Mouse (Mus musculus) forebrain, embryonic 14.5 days (tissue): ENCODE measurements around the gene Rcor1. TPM values are rescaled to one million over a fixed set of nuclear protein-coding genes. Genes with fewer than 3 reads are reported as not detected.

Source experiments
- ATAC-seq: fragments of 200-750 bp; cut with Nextera tagmentation; 2 replicates; pipeline ENCODE4 v1.8.0; 2017; ENCODE audit warnings: mild to moderate bottlenecking, moderate library complexity
- DNase-seq: peaks from one replicate; pipeline ENCODE4 v3.0.0-alpha.2; 2015; ENCODE audit warnings: low spot score
- H3K27ac ChIP-seq: fragments of 300-500 bp; sonication (generic); 2 replicates; pipeline ENCODE4 v1.5.1; 2014; ENCODE audit warnings: low read depth, mild to moderate bottlenecking, control low read depth, low read length, moderate library complexity
- H3K27me3 ChIP-seq: fragments of 300-500 bp; sonication (generic); replicated peaks from 2 replicates; pipeline ENCODE4 v1.6.1; 2014; ENCODE audit warnings: low read length, control low read depth, mixed read lengths; ENCODE audit not compliant: control insufficient read depth, insufficient read depth
- H3K36me3 ChIP-seq: fragments of 300-500 bp; sonication (generic); 2 replicates; pipeline ENCODE4 v1.6.1; 2014; ENCODE audit warnings: low read length, control low read depth; ENCODE audit not compliant: control insufficient read depth, insufficient read depth
- H3K4me1 ChIP-seq: fragments of 300-500 bp; sonication (generic); 2 replicates; pipeline ENCODE4 v1.6.1; 2014; ENCODE audit warnings: antibody characterized with exemption, low read length, control low read depth; ENCODE audit not compliant: control insufficient read depth, insufficient read depth
- H3K4me2 ChIP-seq: fragments of 300-500 bp; sonication (generic); 2 replicates; pipeline ENCODE4 v1.6.1; 2014; ENCODE audit warnings: mild to moderate bottlenecking, control low read depth, low read length
- H3K4me3 ChIP-seq: fragments of 300-500 bp; sonication (generic); 2 replicates; pipeline ENCODE4 v1.5.1; 2014; ENCODE audit warnings: low read depth, low read length, control low read depth
- H3K9ac ChIP-seq: fragments of 300-500 bp; sonication (generic); 2 replicates; pipeline ENCODE4 v1.6.1; 2014; ENCODE audit warnings: mild to moderate bottlenecking, low read length, control low read depth, moderate library complexity
- H3K9me3 ChIP-seq: fragments of 300-500 bp; sonication (generic); replicated peaks from 2 replicates; pipeline ENCODE4 v1.6.1; 2016; ENCODE audit warnings: low read length, control low read depth, mixed read lengths; ENCODE audit not compliant: control insufficient read depth
- WGBS: fragments of 180-500 bp; shearing (Covaris S2); extraction: QIAGEN DNeasy Blood & Tissue Kit; methylation state at CpG from one replicate; pipeline ENCODE4 v1.1.7; 2014; 5-methylcytosine and 5-hydroxymethylcytosine counted together
- polyA plus RNA-seq: library from polyadenylated mRNA; unstranded; fragments of >200 nt; fragmentation: Nextera tagmentation; extraction: Ambion mirVana; gene quantifications from 2 replicates; pipeline ENCODE4 v1.2.1, GENCODE M21; 2014

Rcor1 gene
- polyA plus RNA-seq, 1 experiment from 2014 or later = 8.5 TPM

GRCm38 (mm10) chr12:110998092-110998491 lies 41.1 kb upstream of the Rcor1 start:
- 97% methylated on average over 11 of the region's 11 CpGs for WGBS
- H3K4me2 ChIP-seq = no peak overlapping the region
- no peak overlapping the region for H3K27ac ChIP-seq
- H3K36me3 ChIP-seq = no peaks in the 10 kb centered on the region
- H3K4me3 ChIP-seq = no peak overlapping the region
- no peaks in the 10 kb centered on the region for H3K4me1 ChIP-seq
- no peaks in the 10 kb centered on the region for H3K27me3 ChIP-seq
- no peak for ATAC-seq
- no peak overlapping the region for H3K9ac ChIP-seq
- H3K9me3 ChIP-seq = no peaks in the 10 kb centered on the region
- DNase-seq = no peak

GRCm38 (mm10) chr12:110999820-111000219 lies 39.3 kb upstream of the Rcor1 start:
- Histone ChIP-seq H3K9me3 (no peaks in the 10 kb centered on the region), H3K27me3 (no peaks in the 10 kb centered on the region), H3K27ac (no peak overlapping the region), H3K36me3 (no peaks in the 10 kb centered on the region), H3K9ac (no peak overlapping the region), H3K4me3 (no peak overlapping the region), H3K4me1 (no peaks in the 10 kb centered on the region), H3K4me2 (no peak overlapping the region)
- WGBS = 80% methylated on average over 2 of the region's 2 CpGs
- DNase-seq (no peak), ATAC-seq (no peak)

- no peaks in the 10 kb centered on the region for H3K4me1 ChIP-seq
- no peaks in the 10 kb centered on the region for H3K27me3 ChIP-seq
- DNase-seq (no peak), ATAC-seq (no peak)
- no peak overlapping the region for H3K4me2 ChIP-seq
- 93% methylated on average over 7 of the region's 7 CpGs for WGBS
- H3K9me3 ChIP-seq = no peaks in the 10 kb centered on the region
- no peak overlapping the region for H3K9ac ChIP-seq
- H3K27ac ChIP-seq = no peak overlapping the region
- H3K4me3 ChIP-seq = no peak overlapping the region
- H3K36me3 ChIP-seq = no peaks in the 10 kb centered on the region
Observed at GRCm38 (mm10) chr12:111000956-111001355, 38.2 kb upstream of the Rcor1 start.

- H3K27me3 ChIP-seq = no peaks in the 10 kb centered on the region
- H3K4me3 ChIP-seq = no peak overlapping the region
- DNase-seq (no peak), ATAC-seq (no peak)
- no peak overlapping the region for H3K27ac ChIP-seq
- peaks cover 4% of the 10 kb centered on the region for H3K4me1 ChIP-seq
- no peaks in the 10 kb centered on the region for H3K9me3 ChIP-seq
- H3K9ac ChIP-seq = no peak overlapping the region
- WGBS = 77% methylated on average over 9 of the region's 9 CpGs
- H3K4me2 ChIP-seq = no peak overlapping the region
- H3K36me3 ChIP-seq = no peaks in the 10 kb centered on the region
Observed at GRCm38 (mm10) chr12:111004142-111004541, 35.0 kb upstream of the Rcor1 start.

GRCm38 (mm10) chr12:111005803-111006202 lies 33.3 kb upstream of the Rcor1 start:
- H3K9me3 ChIP-seq = no peaks in the 10 kb centered on the region
- H3K4me3 ChIP-seq = no peak overlapping the region
- ATAC-seq = no peak
- no peaks in the 10 kb centered on the region for H3K27me3 ChIP-seq
- H3K36me3 ChIP-seq = no peaks in the 10 kb centered on the region
- no peak overlapping the region for H3K27ac ChIP-seq
- no peak overlapping the region for H3K9ac ChIP-seq
- H3K4me1 ChIP-seq = peaks cover 4% of the 10 kb centered on the region
- DNase-seq = no peak
- no peak overlapping the region for H3K4me2 ChIP-seq
- WGBS = 85% methylated on average over 6 of the region's 6 CpGs

GRCm38 (mm10) chr12:111006339-111006738 lies 32.8 kb upstream of the Rcor1 start:
- Histone ChIP-seq H3K9me3 (no peaks in the 10 kb centered on the region), H3K27me3 (no peaks in the 10 kb centered on the region), H3K27ac (no peak overlapping the region), H3K4me2 (no peak overlapping the region), H3K4me1 (peaks cover 4% of the 10 kb centered on the region), H3K36me3 (no peaks in the 10 kb centered on the region), H3K4me3 (no peak overlapping the region), H3K9ac (no peak overlapping the region)
- 40% methylated on average over 5 of the region's 5 CpGs for WGBS
- DNase-seq (no peak), ATAC-seq (no peak)

GRCm38 (mm10) chr12:111007134-111008103 lies 31.7 kb upstream of the Rcor1 start:
- Histone ChIP-seq H3K4me2 (no peak overlapping the region), H3K9me3 (no peaks in the 10 kb centered on the region), H3K4me1 (peaks cover 4% of the 10 kb centered on the region), H3K27me3 (no peaks in the 10 kb centered on the region), H3K4me3 (no peak overlapping the region), H3K36me3 (no peaks in the 10 kb centered on the region), H3K9ac (no peak overlapping the region), H3K27ac (no peak overlapping the region)
- ATAC-seq (no peak), DNase-seq (no peak)
- WGBS = 76% methylated on average over 14 of the region's 14 CpGs

GRCm38 (mm10) chr12:111008500-111009490 lies 30.4 kb upstream of the Rcor1 start:
- no peaks in the 10 kb centered on the region for H3K27me3 ChIP-seq
- H3K4me3 ChIP-seq = no peak overlapping the region
- no peak overlapping the region for H3K9ac ChIP-seq
- ATAC-seq (no peak), DNase-seq (peak; percentile 3)
- no peaks in the 10 kb centered on the region for H3K36me3 ChIP-seq
- 0 out of 2 replicates have a peak overlapping the region, but pooled peaks have one; percentile 18 for H3K27ac ChIP-seq
- no peak overlapping the region for H3K4me2 ChIP-seq
- WGBS = 70% methylated on average over 11 of the region's 11 CpGs
- H3K9me3 ChIP-seq = no peaks in the 10 kb centered on the region
- H3K4me1 ChIP-seq = peaks cover 4% of the 10 kb centered on the region
